Mouse (Mus musculus) MEL (cell line): ENCODE measurements around the gene Il1r2.

Experiments used
- CHD1 ChIP-seq: IDR thresholded peaks from 2 replicates; pipeline ENCODE4 v1.6.1; 2012; ENCODE audit warnings: low read depth, mild to moderate bottlenecking, inconsistent platforms, low read length, improper control_type of control experiment
- CTCF ChIP-seq, 3 experiments: IDR thresholded peaks in 2 of 3; conservative IDR thresholded peaks in 1 of 3; 2 replicates each; pipeline ENCODE4 v1.5.1; 2011 to 2012; ENCODE audit warnings: low read length in 3 of 3, low read depth in 2 of 3, mild to moderate bottlenecking in 2 of 3, improper control_type of control experiment in 1 of 3, inconsistent platforms in 1 of 3, mixed read lengths in 1 of 3, moderate library complexity in 1 of 3; ENCODE audit not compliant: control insufficient read depth in 1 of 3, insufficient read depth in 1 of 3, poor library complexity in 1 of 3, severe bottlenecking in 1 of 3
- ELF1 ChIP-seq: IDR thresholded peaks from 2 replicates; pipeline ENCODE4 v1.6.1; 2014; ENCODE audit warnings: low read depth, mild to moderate bottlenecking, inconsistent platforms, low read length, improper control_type of control experiment, moderate library complexity
- MAX ChIP-seq: IDR thresholded peaks from 2 replicates; pipeline ENCODE4 v1.6.1; 2011; ENCODE audit warnings: low read length, improper control_type of control experiment
- POLR2A ChIP-seq, 2 experiments: IDR thresholded peaks; 2 replicates each; pipeline ENCODE4 v1.6.1; 2011 to 2012; ENCODE audit warnings: low read length in 2 of 2, mild to moderate bottlenecking in 2 of 2, control low read depth in 1 of 2, improper control_type of control experiment in 1 of 2, low read depth in 1 of 2, moderate library complexity in 1 of 2; ENCODE audit not compliant: control insufficient read depth in 1 of 2, insufficient read depth in 1 of 2, poor library complexity in 1 of 2
- USF2 ChIP-seq, 2 experiments: IDR thresholded peaks; 2 replicates each; pipeline ENCODE4 v1.6.1; 2011 to 2012; ENCODE audit warnings: improper control_type of control experiment in 2 of 2, low read length in 2 of 2, borderline replicate concordance in 1 of 2, inconsistent platforms in 1 of 2, low read depth in 1 of 2, mild to moderate bottlenecking in 1 of 2; ENCODE audit not compliant: insufficient read depth in 1 of 2
- ZKSCAN1 ChIP-seq: IDR thresholded peaks from 2 replicates; pipeline ENCODE4 v1.6.1; 2012; ENCODE audit warnings: low read depth, mild to moderate bottlenecking, inconsistent platforms, low read length, improper control_type of control experiment, moderate library complexity

GRCm38 (mm10) chr1:40029597-40029996 lies 44.3 kb upstream of the Il1r2 start:
- TF ChIP-seq CTCF (IDR thresholded peaks at IDR 0.05 in 2 of 3, conservative IDR thresholded peaks at IDR 0.05 in 1 of 3; ENCODE audit: control insufficient read depth in 1 of 3, insufficient read depth in 1 of 3, low read depth in 2 of 3, low read length in 3 of 3, poor library complexity in 1 of 3, severe bottlenecking in 1 of 3) (no peak), CHD1 (no peak), ELF1 (no peak), USF2 (IDR thresholded peaks at IDR 0.05; ENCODE audit: borderline replicate concordance in 1 of 2, insufficient read depth in 1 of 2, low read depth in 1 of 2, low read length in 2 of 2) (no peak), ZKSCAN1 (no peak), MAX (no peak), POLR2A (IDR thresholded peaks at IDR 0.05; ENCODE audit: control insufficient read depth in 1 of 2, insufficient read depth in 1 of 2, low read depth in 1 of 2, low read length in 2 of 2, poor library complexity in 1 of 2) (no peak)
